Mouse (Mus musculus): ENCODE results near the gene Csrp2. TPM values are rescaled to one million over a fixed set of nuclear protein-coding genes. Genes with fewer than 3 reads are reported as not detected.

Gene Csrp2
- total RNA-seq, 2 experiments from 2014 or later: 92.6 to 95.4 TPM

DNA sequence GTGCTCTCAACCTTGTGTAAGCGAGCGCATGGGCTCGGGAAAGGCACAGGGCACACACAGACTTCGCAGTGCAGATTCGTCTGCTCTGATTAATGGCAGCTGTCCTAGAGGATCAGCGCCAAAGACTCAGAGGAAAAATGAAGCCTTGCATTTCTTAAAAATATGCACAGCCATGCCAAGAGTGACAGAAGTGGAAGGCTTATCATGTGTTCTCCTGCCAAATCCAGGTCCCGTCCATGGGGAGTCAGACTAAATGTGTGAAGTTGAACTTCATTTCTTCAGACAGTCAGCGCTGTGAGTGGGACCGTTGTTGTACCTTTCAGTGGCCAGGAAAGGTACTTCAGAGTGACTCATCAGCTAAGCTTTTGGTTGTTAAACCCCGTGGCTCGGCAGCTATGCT, 7.9 kb downstream of the Csrp2 start:
- intact Hi-C loops (cut with DNase I): no loop called here
- peak; percentile 40 to 69 for DNase-seq

DNA sequence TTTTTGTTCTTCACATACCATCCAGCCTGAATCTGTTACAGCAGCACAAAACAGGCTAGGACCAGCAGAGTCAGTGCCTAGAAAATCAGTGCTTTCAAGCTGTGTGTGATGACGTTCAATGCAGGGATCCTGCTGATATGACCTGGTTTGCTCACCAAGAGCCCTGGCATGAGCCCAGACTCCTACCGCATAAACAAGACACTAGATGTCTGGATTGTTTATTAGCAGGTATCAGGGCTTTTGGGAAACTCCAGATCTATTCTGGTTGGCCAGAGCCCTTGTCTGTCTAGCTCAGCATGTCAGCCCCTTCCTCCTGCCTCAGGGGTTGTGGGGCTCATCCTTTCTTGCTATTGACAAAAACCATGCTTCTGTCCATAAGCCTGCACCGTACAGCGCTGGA, 10.2 kb downstream of the Csrp2 start:
- intact Hi-C loops (cut with DNase I): no loop called here
- peak in 1 of 2 experiments; percentile 27 for DNase-seq

DNA sequence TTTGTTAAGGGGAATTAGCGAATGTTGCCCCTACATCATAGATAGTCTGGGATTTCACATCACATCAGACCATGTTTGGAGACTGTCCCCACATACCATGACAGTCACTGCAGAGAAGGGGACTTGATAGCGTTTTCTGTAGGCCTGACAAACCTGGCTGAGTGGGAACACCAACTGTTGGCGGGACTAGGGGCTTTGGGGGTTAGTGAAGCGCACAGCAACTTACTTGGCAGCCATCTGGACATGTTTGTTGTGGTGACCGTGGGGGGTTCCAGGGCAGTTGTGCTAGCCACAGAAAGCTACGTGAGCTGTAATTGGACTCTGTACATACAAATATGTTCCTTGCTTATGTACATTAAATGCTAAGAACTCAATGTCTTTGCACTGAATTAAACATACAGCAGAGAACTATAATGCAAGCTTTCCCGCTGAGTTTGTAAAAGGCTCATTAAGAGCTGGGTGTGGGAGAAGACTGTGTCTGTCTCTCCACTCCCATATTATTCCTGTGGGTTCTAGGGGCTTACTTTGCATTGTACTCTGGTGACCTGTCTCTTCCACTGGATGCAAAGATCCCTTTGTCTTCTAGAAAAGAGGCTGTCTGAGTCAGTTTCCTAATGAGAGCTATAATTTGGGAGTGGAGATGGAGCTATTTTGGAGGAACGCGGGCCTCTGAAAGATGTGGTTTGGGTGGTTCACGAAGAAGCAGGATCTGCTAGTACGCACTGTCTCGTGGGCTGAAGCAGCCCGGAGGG, 11.7 kb downstream of the Csrp2 start:
- intact Hi-C loops (cut with DNase I): no loop called here
- no peak for DNase-seq

DNA sequence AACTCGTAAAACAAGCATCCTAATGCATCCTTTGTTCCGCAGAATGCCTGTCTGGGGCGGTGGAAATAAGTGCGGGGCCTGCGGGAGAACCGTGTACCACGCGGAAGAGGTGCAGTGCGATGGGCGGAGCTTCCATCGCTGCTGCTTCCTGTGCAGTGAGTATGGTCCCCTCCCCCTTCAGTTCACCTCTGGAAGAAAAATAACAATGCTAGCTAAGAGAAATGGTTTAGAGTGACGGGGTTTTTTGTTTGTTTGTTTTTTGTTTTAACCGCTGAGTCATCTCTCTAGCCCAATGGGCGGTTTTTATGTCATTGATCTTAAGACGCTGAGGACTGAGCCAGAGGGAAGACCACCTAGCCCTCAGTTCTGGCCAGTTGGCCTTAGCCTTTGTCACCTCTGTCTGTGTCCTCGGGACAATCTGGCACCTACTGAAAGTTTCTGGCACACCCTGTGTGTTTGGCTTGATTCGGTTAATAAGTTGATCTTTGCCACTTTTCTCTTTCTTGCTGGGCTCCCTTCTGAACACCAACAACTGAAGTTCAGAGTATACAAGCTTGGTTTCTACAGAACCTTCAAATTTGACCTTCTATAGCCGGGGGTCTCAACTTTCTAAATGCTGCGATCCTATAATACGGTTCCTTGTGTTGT, 12.4 kb downstream of the Csrp2 start:
- intact Hi-C loops (cut with DNase I): no loop called here
- peak in 1 of 2 experiments; percentile 22 for DNase-seq

DNA sequence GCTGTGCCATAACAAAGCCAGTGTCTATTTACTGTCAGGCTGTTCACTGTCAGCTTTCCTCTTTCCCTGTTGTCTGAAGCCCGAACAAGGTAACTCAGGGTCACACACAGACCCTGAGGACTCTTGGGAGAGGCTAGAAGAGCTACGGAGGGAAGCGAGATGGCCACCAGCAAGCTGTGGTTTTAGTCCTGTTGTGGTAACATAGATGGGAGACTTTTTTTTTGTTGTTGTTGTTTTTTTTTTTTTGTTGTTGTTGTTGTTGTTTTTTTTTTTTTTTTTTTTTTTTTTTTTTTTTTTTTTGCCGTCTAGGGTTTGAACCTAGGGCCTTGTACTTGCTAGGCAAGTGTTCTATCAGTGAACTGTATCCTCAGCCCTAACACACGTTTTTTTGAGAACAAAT, 14.0 kb downstream of the Csrp2 start:
- DNase-seq: no peak
- intact Hi-C loops (cut with DNase I): no loop called here

DNA sequence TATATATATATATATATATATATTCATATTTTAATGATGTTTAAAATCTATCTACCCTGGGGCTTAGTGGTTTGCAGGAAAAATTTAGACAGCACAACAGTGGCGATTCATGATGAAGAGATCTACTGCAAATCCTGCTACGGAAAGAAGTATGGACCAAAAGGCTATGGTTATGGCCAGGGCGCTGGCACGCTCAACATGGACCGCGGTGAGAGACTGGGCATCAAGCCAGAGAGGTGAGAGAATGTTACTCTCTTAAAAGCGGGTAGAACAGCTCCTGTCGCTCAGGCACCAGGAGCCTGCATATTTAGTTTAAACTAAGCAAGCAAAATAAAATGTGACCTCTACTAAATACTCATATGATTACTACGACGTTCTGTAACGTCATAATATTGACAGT, 15.5 kb downstream of the Csrp2 start:
- peak in 1 of 2 experiments; percentile 51 for DNase-seq
- intact Hi-C loops (cut with DNase I): no loop called here

DNA sequence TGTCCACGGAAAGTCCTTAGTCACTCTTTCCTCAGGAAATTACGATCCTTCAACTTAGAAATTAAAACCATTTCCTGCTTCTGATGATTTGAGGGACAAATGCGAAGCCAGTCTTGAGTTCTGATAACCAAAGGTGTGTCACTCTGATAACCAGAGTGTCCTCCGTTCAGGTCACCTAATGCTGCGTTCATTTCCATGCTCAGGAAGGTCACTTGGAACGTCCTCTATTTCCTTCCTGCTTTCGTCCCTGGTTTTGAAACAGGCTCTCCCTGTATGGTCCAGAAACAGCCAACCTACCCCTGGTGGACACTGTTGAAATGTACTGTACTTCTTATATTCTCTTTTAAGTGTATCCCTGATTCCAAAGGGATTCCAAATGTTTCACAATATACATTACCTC, 16.1 kb downstream of the Csrp2 start:
- DNase-seq: no peak
- intact Hi-C loops (cut with DNase I): no loop called here

DNA sequence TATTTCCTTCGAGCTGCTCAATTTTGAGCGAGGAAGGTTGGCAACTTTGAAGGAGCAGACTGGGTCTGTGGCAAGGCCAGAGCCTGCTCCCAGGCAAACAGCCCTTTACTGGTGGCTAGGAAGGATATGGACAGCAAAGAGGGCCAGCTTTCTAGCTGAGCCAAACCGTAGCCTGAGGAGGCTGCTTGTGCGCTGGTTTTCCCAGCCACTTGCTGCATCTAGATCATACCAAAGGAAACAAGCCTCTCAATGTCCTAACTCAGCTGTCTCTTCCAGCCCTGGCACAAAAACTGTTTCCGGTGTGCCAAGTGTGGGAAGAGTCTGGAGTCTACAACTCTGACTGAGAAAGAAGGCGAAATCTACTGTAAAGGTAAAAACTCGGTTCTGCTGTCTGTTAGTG, 18.8 kb downstream of the Csrp2 start:
- intact Hi-C loops (cut with DNase I): no loop called here
- DNase-seq: peak in 1 of 2 experiments; percentile 31

DNA sequence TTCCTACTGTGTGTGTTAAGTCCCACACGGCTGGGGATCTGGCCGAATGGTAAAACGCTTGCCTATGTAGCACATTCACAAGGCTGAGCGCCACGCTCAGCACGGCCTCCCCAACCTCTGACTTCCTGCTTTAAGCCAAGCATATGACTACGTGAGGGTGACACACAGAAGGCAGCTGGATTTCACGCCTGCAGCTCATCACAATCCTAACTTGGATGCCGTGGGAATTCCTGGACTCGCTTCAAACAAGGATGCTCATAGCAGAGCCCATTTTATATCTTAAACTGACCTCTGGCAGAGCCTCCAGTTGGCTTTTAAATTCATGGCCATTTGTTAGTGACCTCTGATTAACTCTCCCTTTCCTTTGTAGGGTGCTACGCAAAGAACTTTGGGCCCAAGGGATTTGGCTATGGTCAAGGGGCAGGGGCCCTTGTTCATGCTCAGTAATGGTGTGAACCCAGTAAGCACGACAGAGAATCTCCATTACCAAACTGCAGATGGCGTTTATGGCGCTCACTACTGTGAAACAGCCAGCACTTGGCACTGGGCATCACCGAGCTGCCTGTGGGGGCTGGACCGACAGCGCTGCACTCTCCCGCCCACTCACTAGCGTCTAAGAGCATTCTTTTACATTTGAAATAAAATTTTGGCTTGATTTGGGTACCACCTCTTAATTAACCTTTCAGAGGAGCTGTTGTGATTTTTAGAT, 19.4 kb downstream of the Csrp2 start:
- intact Hi-C loops (cut with DNase I): no loop called here

DNA sequence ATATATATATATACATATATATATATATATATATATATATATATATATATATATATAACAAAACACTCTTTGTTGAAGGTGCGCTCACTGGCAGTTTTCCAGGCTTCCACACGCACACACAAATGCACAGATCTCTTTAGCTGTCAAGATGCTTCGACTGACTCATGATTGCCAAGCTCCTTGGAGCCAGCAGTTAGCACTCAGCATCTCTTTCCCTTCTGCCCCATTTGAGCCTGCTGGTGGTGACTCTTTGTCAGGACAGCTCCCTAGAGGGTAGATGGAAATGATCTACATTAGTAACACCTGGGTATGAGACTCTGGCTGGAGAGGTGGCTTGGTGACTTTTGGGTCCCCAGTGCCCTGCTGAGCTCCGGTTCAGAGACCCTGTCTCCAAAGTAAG, 20.1 kb downstream of the Csrp2 start:
- intact Hi-C loops (cut with DNase I): no loop called here
- DNase-seq: no peak

More for the DNA sequence above, 19.4 kb downstream of the Csrp2 start:
- DNase-seq: no peak

DNA sequence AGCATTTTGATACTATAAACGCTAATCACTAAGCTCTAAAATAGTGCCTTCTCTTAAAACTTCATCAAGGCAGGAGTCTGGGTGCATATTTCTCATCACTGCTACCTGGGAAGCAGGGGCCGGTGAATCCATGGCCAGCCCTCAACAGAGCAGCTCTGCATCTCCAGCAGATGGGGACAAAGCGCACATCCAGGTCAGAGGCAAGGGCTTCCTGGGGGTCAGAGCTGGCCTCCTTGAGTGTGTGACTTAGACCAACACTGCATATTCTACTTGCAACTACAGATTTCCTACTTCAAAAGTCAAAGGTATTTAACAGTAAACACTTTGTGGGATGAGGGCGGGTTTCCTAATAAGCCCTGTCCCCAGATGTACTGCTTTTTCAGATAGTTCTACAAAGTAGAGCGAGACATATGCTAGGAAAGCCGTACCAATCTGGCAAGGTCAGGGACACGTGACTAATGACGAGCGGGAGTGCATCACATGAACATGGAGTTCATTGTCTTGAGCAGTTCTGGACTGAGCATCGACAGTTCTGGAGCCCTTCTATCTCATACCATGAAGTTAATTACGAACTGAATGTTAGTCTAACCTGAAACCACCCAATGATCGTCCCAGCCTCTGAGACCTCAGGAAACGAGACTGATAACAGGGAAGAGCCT, 21.3 kb downstream of the Csrp2 start:
- DNase-seq: no peak
- intact Hi-C loops (cut with DNase I): no loop called here

DNA sequence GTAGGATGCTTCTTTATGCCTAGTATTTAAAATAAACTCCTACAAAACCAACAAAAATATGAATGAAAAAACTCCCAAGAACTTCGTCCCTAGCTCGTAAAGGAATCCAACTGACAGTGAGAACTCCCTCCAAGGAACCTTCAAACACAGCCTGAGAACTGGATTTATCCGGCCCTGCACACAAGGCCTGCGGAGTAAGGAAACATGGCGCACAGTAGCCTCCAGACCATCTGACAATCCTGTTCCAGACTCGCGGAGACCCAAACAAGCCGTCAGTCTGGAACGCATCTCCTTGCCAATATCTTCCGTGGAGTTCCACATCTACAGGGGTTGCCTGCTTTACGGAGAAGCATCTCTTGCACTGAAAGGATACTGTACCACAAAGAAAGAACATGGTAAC, 22.4 kb downstream of the Csrp2 start:
- intact Hi-C loops (cut with DNase I): no loop called here
- no peak for DNase-seq

DNA sequence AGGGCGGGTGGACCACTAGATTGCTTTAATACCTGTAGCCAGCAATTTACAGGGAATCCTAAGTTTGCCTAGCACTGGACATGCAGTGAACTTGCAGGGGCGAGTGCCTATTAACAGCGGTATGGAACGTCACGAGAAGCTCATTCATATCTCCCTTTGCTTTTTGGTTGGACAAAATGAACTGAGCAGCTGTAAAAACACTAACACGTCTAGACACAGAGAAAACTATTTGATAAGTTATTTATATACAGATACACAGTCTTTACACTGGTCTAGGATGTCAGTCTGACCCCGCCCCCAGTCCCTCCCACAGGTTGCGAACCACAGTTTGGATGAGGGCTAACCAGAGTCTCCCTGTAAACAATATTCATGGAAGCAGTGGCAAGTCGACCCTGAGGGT, 23.2 kb downstream of the Csrp2 start:
- DNase-seq: no peak
- intact Hi-C loops (cut with DNase I): no loop called here

DNA sequence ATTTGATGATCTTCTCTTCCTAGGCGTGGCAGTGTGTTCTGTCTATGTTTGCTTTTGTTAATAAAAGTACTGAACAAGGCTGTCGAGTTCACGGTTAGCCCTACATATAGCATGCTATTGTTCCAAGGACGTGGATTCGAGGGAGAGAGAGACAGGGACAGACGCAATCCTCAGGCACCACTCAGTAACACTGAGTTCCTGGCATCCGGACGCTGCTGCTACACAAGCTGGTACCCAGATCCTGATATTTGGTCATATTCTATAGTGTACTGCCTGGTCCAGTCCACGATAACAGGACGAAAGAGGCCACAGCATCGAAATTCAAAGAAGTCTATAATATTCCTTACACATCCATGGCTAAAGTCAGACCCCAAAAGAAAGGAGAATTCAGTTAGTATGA, 24.6 kb downstream of the Csrp2 start:
- intact Hi-C loops (cut with DNase I): no loop called here
- DNase-seq: no peak

DNA sequence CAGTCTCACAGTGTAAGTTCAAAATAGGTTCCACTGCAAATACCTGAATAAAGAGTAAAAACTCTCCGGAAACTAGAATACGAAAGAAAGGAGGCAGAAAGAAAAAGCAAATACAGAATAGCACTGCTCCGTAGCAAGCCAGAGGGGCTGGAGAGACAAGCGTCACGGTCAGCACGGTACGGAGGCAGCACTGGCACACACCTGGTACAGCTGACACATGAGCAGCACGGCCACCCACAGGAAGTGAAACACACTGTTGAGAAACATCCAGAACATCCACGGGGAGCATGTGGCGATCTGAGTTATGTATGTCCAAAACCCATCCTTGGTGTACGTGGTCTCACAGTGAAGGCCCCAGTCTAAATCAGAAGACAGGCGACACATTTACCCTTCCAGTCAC, 26.4 kb downstream of the Csrp2 start:
- intact Hi-C loops (cut with DNase I): no loop called here
- DNase-seq: no peak

DNA sequence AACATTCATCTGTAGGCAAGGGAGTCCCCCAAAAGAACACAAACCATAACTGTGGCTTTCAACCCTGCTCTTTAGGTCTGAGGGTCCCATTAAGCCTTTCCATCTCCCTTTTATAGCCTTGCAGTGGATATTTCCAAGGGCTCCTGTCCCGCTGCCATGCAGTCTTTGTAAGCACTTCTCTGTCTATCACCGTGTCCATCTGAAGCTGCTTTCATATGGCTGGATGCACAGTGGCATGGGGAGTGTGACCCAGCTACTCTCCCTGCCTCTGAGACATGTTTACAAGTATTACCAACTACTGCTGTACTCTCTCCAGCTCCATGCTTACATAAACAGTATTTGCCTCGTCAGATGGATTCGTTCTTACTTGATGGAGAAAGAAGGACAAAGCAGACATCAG, 28.0 kb downstream of the Csrp2 start:
- DNase-seq: no peak
- intact Hi-C loops (cut with DNase I): no loop called here

DNA sequence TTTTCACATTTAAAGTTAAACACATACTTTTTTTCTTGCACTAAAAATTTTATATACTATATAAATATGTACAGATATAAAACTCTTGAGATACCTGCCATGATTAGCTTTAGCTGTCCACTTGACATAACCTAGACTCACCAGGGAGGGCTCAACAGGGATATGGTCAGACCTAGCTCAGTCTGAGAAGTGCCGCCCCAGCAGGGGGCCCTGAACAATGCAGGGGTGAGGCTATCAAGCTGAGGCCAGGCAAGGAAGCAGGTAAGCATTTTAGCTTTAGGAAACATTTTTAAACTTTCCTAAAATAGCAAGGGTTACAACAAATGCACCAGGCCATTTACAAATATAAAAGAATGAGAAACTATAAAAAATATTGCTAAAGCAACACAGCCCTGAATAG, 31.5 kb downstream of the Csrp2 start:
- no peak for DNase-seq
- intact Hi-C loops (cut with DNase I): no loop called here

DNA sequence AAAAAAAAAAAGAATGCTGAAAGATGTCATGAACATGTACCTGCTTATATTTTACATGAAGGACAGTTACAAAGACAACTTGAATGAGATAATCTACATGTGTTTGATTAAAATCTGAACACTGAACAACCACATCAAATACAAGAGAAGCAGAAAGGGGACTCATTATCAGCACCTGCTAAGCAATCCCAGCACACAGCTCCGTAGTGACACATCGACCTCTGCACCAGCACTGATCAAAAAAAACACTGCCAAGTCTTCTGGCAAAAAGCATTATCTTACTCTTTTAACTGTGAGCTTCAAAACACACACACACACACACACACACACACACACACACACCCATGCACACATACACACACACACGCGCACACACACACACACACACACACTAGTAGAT, 32.2 kb downstream of the Csrp2 start:
- DNase-seq: no peak
- intact Hi-C loops (cut with DNase I): loop anchor here (2.0 kb wide), 1 partner anchor 31 kb away; no protein-coding TSS in a partner anchor

DNA sequence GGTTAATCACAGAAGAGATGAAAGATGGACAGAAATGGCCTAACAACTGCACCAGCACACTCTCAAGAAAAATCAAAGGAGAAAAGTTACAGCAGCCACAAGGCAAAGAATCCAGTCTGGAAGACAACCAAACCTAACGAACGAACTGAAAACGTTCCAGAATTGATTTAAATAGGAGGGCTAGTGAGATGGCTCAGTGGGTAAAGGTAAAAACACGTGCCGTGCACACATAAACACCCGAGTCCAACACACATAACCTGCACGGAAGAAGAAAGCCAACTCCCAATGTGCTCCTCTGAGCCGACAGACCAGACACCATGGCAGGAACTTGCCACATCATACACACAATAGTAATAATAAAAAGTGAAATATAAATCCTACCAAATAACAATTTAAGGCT, 32.7 kb downstream of the Csrp2 start:
- intact Hi-C loops (cut with DNase I): loop anchor here (2.0 kb wide), 1 partner anchor 31 kb away; no protein-coding TSS in a partner anchor
- DNase-seq: no peak

DNA sequence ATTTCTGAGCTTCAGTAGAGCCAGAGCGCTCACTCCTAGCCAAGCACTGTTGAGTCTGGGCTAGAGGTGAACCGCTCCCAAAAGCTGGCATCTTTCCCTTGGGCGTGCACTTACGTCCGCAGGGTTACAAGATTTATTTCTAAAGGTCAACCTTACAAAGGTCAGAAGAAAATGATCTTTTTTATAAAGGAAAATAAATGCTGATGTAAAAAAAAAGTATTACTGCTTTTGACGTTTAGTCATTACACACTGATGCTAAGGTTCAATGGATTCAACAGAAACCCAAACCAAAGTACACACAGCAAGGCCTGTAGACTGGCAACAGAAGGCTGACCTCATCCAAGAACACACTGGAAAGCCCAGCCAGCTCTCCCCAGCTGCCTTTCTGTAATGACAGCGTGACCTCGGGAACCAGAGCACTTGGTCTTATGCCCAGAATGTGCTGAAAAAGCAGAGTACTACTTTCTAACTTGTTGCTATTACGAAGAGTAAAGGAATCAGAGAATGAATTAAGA, 33.4 kb downstream of the Csrp2 start:
- intact Hi-C loops (cut with DNase I): loop anchor here (2.0 kb wide), 1 partner anchor 32 kb away; no protein-coding TSS in a partner anchor
- peak; percentile 70 to 83 for DNase-seq

DNA sequence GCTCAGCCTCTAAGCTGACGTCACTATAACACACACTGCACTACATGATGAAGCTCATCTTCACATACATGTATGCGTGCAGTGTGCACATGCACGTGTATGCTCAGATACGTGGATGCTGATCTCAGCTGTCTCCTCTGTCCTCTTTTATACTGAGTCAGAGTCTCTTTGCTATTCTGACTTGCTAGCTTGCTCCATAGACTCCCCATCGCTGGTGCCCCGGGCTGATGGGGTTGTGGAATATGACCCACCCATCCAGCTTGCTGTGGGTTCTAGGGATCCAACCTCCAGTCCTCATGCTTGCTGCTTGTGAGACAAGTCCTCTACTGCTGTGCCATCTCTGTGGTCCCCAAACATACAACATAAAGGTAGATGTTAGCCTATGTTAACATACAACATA, 39.3 kb downstream of the Csrp2 start:
- intact Hi-C loops (cut with DNase I): no loop called here
- no peak for DNase-seq
